Comparison of ENCODE assay signal across 8 mouse cellular contexts in genomic region chr4:132354571-132354970, GRCm38 (mm10). TPM values are rescaled to one million over a fixed set of nuclear protein-coding genes. Genes with fewer than 3 reads are reported as not detected.
DNase-seq lines count a peak whose midpoint lies in the region; ATAC-seq lines count a peak whose summit lies in the region.

No protein-coding gene starts in this region.

- H3K27me3 ChIP-seq in liver, embryonic 16.5 days (ENCODE audit: control insufficient read depth, insufficient read depth, low read depth, low read length): no peaks in the 10 kb centered on the region
- no peaks in the 10 kb centered on the region for H3K27me3 ChIP-seq in hindbrain, embryonic 16.5 days (replicated peaks; ENCODE audit: control insufficient read depth, insufficient read depth, low read length)
- no peaks in the 10 kb centered on the region for H3K27me3 ChIP-seq in hindbrain, embryonic 11.5 days (ENCODE audit: control insufficient read depth, insufficient read depth, low read length)

- no peak overlapping the region for H3K4me3 ChIP-seq in liver, embryonic 16.5 days (ENCODE audit: low read depth, low read length)
- no peak overlapping the region for H3K4me3 ChIP-seq in hindbrain, embryonic 16.5 days (ENCODE audit: low read length)
- no peak overlapping the region for H3K4me3 ChIP-seq in hindbrain, embryonic 11.5 days (ENCODE audit: low read depth, low read length)

- peak; percentile 21 for DNase-seq in CD4-positive, CD25-positive, alpha-beta regulatory T cell, adult 2 months (ENCODE audit: low read depth, low spot score)
- DNase-seq in urinary bladder, adult 2 months (ENCODE audit: low spot score): peak; percentile 46
- DNase-seq in urinary bladder, postnatal 10 days (ENCODE audit: low spot score): no peak
- DNase-seq in hindbrain, embryonic 11.5 days (ENCODE audit: low spot score): no peak

- H3K27ac ChIP-seq in liver, embryonic 16.5 days (ENCODE audit: low read length): peak overlapping the region; percentile 95
- H3K27ac ChIP-seq in hindbrain, embryonic 16.5 days (ENCODE audit: low read depth, low read length): no peak overlapping the region
- no peak overlapping the region for H3K27ac ChIP-seq in hindbrain, embryonic 11.5 days (ENCODE audit: low read depth, low read length)

- WGBS in liver, embryonic 16.5 days (ENCODE audit: insufficient replicate concordance): 83% methylated on average over 4 of the region's 4 CpGs
- 84% methylated on average over 4 of the region's 4 CpGs for WGBS in hindbrain, embryonic 16.5 days
- 95% methylated on average over 4 of the region's 4 CpGs for WGBS in hindbrain, embryonic 11.5 days

- H3K9ac ChIP-seq in liver, embryonic 16.5 days (ENCODE audit: low read depth, low read length): no peak overlapping the region
- no peak overlapping the region for H3K9ac ChIP-seq in hindbrain, embryonic 16.5 days (ENCODE audit: low read depth, low read length)
- no peak overlapping the region for H3K9ac ChIP-seq in hindbrain, embryonic 11.5 days (ENCODE audit: low read depth, low read length)

- no peak for ATAC-seq in CD4-positive, CD25-positive, alpha-beta regulatory T cell, adult 4 months
- ATAC-seq in liver, embryonic 16.5 days (ENCODE audit: low read depth): no peak
- no peak for ATAC-seq in hindbrain, embryonic 16.5 days
- no peak for ATAC-seq in inflammation-experienced regulatory T-cells, adult 6 months
- no peak for ATAC-seq in hindbrain, embryonic 11.5 days (ENCODE audit: low FRiP score)

- no peaks in the 10 kb centered on the region for H3K9me3 ChIP-seq in liver, embryonic 16.5 days (replicated peaks; ENCODE audit: control insufficient read depth, low read length)
- no peaks in the 10 kb centered on the region for H3K9me3 ChIP-seq in hindbrain, embryonic 16.5 days (ENCODE audit: control insufficient read depth, low read length)
- H3K9me3 ChIP-seq in hindbrain, embryonic 11.5 days (ENCODE audit: control insufficient read depth, low read length): no peaks in the 10 kb centered on the region

- H3K4me2 ChIP-seq in liver, embryonic 16.5 days (ENCODE audit: low read depth, low read length): no peak overlapping the region
- no peak overlapping the region for H3K4me2 ChIP-seq in hindbrain, embryonic 16.5 days (ENCODE audit: low read length)
- H3K4me2 ChIP-seq in hindbrain, embryonic 11.5 days (replicated peaks; ENCODE audit: low read depth, low read length): no peak overlapping the region

- peaks cover 46% of the 10 kb centered on the region for H3K4me1 ChIP-seq in liver, embryonic 16.5 days (ENCODE audit: control insufficient read depth, low read depth, low read length)
- peaks cover 14% of the 10 kb centered on the region for H3K4me1 ChIP-seq in hindbrain, embryonic 16.5 days (ENCODE audit: control insufficient read depth, insufficient read depth, low read depth, low read length)
- H3K4me1 ChIP-seq in hindbrain, embryonic 11.5 days (replicated peaks; ENCODE audit: control insufficient read depth, insufficient read depth, low read length): no peaks in the 10 kb centered on the region

- H3K36me3 ChIP-seq in liver, embryonic 16.5 days (ENCODE audit: control insufficient read depth, insufficient read depth): peaks cover 30% of the 10 kb centered on the region
- peaks cover 2% of the 10 kb centered on the region; the same call in 1 of the 2 replicates for H3K36me3 ChIP-seq in hindbrain, embryonic 16.5 days (ENCODE audit: control insufficient read depth, insufficient read depth, low read length)
- no peaks in the 10 kb centered on the region for H3K36me3 ChIP-seq in hindbrain, embryonic 11.5 days (ENCODE audit: control insufficient read depth, insufficient read depth, low read length)

RNA-seq across cellular contexts. Expression of gene Rcc1, which starts 1.2 kb away (rescaled TPM):
- polyA plus RNA-seq in CD4-positive, CD25-positive, alpha-beta regulatory T cell, adult 4 months (2017; shearing (Covaris generic)): 10 to 100 TPM; 11.7 to 23.9 TPM
- polyA plus RNA-seq in urinary bladder, adult 2 months (2012; rRNA removed): 7.5 and 8.7 TPM in 2 replicates
- polyA plus RNA-seq in liver, embryonic 16.5 days (2015; fragmentation: Nextera tagmentation; extraction: Ambion mirVana): 41.3 and 44.2 TPM in 2 replicates
- 31.5 and 35.2 TPM in 2 replicates for polyA plus RNA-seq in hindbrain, embryonic 16.5 days (2015; fragmentation: Nextera tagmentation; extraction: Ambion mirVana)
- 10 to 100 TPM; 13.4 to 26.0 (median 15.0) TPM for polyA plus RNA-seq in inflammation-experienced regulatory T-cells, adult 6 months (2017; shearing (Covaris generic))
- 51.3 and 53.6 TPM in 2 replicates for polyA plus RNA-seq in hindbrain, embryonic 11.5 days (2014; fragmentation: Nextera tagmentation; extraction: Ambion mirVana)

RNA-seq across cellular contexts. Expression of gene Trnau1ap, which starts 25.2 kb away (rescaled TPM):
- polyA plus RNA-seq in CD4-positive, CD25-positive, alpha-beta regulatory T cell, adult 4 months (2017; shearing (Covaris generic)): 10 to 100 TPM; 40.7 to 48.9 TPM
- 12.3 and 22.9 TPM in 2 replicates for polyA plus RNA-seq in urinary bladder, adult 2 months (2012; rRNA removed)
- 26.9 and 27.3 TPM in 2 replicates for polyA plus RNA-seq in liver, embryonic 16.5 days (2015; fragmentation: Nextera tagmentation; extraction: Ambion mirVana)
- polyA plus RNA-seq in hindbrain, embryonic 16.5 days (2015; fragmentation: Nextera tagmentation; extraction: Ambion mirVana): 75.2 and 77.9 TPM in 2 replicates
- polyA plus RNA-seq in inflammation-experienced regulatory T-cells, adult 6 months (2017; shearing (Covaris generic)): 10 to 100 TPM; 37.5 to 45.9 (median 37.7) TPM
- polyA plus RNA-seq in hindbrain, embryonic 11.5 days (2014; fragmentation: Nextera tagmentation; extraction: Ambion mirVana): 85.6 and 87.0 TPM in 2 replicates

RNA-seq across cellular contexts. Expression of gene Rab42, which starts 51.4 kb away (rescaled TPM):
- polyA plus RNA-seq in CD4-positive, CD25-positive, alpha-beta regulatory T cell, adult 4 months (2017; shearing (Covaris generic)): 1 to 10 TPM in 1 of 2 experiments, not detected in 1; 1.0 TPM
- polyA plus RNA-seq in urinary bladder, adult 2 months (2012; rRNA removed): 2.3 and 3.6 TPM in 2 replicates
- 0.41 and 0.61 TPM in 2 replicates for polyA plus RNA-seq in liver, embryonic 16.5 days (2015; fragmentation: Nextera tagmentation; extraction: Ambion mirVana)
- polyA plus RNA-seq in hindbrain, embryonic 16.5 days (2015; fragmentation: Nextera tagmentation; extraction: Ambion mirVana): 3.9 and 4.8 TPM in 2 replicates
- under 1 TPM in 1 of 3 experiments, not detected in 2; 0.46 TPM for polyA plus RNA-seq in inflammation-experienced regulatory T-cells, adult 6 months (2017; shearing (Covaris generic))
- polyA plus RNA-seq in hindbrain, embryonic 11.5 days (2014; fragmentation: Nextera tagmentation; extraction: Ambion mirVana): 0.39 and 0.61 TPM in 2 replicates

Comparison
In these comparisons a context has a peak if more than half of its experiments do, and no peak if none do; other contexts are left out.
1. DNase-seq: peak in CD4-positive, CD25-positive, alpha-beta regulatory T cell, adult 2 months (single experiment) and urinary bladder, adult 2 months (single experiment); none in urinary bladder, postnatal 10 days (single experiment) and hindbrain, embryonic 11.5 days (single experiment).